Mouse (Mus musculus): Measurements from ENCODE around the gene Flt3l. TPM values are rescaled to one million over a fixed set of nuclear protein-coding genes. Genes with fewer than 3 reads are reported as not detected.

Gene Flt3l
- total and polyA plus RNA-seq, 2 experiments from 2014 or later, result 2.1 to 8.0 TPM

DNA sequence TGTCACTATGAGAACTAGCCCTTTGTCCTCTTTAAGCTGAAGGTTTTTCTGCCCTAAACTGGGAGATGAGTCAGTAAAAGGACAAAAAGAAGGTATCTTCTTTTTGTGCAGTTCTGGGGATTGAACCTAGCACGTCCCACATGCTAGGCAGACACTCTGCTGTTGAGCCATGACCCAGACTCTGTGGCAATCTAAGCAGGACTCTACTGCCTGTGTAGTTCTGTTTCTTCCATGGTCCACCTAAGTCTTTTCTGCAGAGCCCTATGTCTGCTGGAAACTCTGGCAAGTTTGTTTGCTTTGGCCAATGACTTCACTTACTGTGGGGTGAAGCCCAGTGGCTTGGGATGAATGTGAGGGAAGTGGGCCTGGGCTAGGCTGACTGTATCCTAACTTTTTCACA is 2.2 kb upstream of the Flt3l start:
- ATAC-seq, result no peak
- H3K9me3 ChIP-seq (ENCODE audit: low read length), result no peaks in the 10 kb centered on the region
- H3K36me3 ChIP-seq (ENCODE audit: insufficient read depth, low read length), result no peaks in the 10 kb centered on the region
- no peak for TF ChIP-seq CTCF (IDR thresholded peaks at IDR 0.05; ENCODE audit: low read depth)
- H3K27ac ChIP-seq, result no peak overlapping the region
- no peak overlapping the region for H3K4me3 ChIP-seq (ENCODE audit: low read length)
- no peak overlapping the region for H3K9ac ChIP-seq (replicated peaks; ENCODE audit: low read length)
- no peak overlapping the region for H3K4me2 ChIP-seq (ENCODE audit: low read depth, low read length)
- no peaks in the 10 kb centered on the region for H3K27me3 ChIP-seq (ENCODE audit: insufficient read depth, low read length)
- H3K4me1 ChIP-seq (ENCODE audit: insufficient read depth, low read length), result no peaks in the 10 kb centered on the region
- WGBS, result 88% methylated on average over 1 of the region's 1 CpGs
- DNase-seq (ENCODE audit: low spot score), result no peak

DNA sequence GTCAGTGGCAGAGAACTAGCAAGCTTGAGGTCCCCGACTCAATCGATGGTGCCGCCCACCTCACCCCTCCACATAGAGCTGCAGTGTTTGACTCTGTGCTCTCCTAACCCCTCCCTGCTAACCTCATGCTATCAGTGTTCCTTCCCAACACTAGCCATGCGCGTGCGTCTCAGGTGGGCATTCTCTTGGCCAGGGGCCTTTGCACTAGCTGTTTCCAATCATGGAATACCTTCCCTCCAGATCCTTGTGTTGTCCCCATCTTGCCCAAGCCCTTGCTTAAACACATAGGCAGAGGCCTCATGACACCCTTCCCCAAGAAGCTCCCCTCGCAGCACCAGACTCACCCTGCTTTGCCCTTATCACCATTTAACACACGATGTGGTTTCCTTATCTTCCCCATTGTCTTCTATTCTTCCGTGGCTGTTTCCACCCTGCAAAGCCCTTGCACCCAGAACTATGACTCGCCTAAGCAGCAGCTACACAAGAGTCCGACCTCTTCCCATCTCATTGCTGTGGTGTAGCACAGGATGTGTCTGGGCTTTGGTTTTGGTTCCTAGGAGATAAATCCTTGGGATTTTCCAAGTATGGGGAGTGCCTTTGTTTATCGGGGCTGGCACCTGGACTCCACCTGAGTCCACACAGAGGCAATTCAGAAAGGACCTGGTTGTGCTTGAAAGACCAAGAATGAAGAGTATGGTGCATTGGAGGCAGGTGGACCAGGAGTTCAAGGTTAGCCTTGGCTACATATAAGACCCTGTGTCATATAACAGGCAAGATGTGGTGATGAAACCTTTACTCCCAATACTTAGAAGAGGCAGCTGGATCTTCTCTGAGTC is 1.2 kb upstream of the Flt3l start:
- Histone ChIP-seq H3K4me1 (ENCODE audit: insufficient read depth, low read length) (no peaks in the 10 kb centered on the region), H3K36me3 (ENCODE audit: insufficient read depth, low read length) (no peaks in the 10 kb centered on the region), H3K27me3 (ENCODE audit: insufficient read depth, low read length) (no peaks in the 10 kb centered on the region), H3K27ac (no peak overlapping the region), H3K4me2 (ENCODE audit: low read depth, low read length) (no peak overlapping the region), H3K9ac (replicated peaks; ENCODE audit: low read length) (no peak overlapping the region), H3K9me3 (ENCODE audit: low read length) (no peaks in the 10 kb centered on the region), H3K4me3 (ENCODE audit: low read length) (no peak overlapping the region)
- DNase-seq (ENCODE audit: low spot score) (no peak), ATAC-seq (no peak)
- 84% methylated on average over 12 of the region's 12 CpGs for WGBS
- TF ChIP-seq CTCF (IDR thresholded peaks at IDR 0.05; ENCODE audit: low read depth), result no peak

DNA sequence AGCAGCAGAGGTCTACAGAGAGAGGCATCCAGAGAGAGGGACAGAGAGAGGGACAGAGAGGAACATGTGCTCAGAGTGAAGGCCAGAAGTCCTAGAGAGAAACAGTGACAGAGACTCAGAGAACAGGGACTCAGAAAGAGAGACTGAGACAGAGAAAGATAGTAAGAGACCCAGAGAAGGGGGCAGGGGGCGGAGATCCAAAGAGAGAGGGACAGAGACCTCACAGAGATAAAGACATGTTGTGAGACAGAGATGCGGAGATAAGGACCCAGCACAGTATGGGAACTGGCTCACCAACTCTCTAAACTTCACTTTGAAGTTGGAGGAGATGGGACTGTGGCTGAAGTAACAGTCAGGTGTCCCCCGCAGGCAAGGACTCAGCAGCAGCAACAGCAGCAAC is 862 bp downstream of the Flt3l start:
- H3K9ac ChIP-seq (replicated peaks; ENCODE audit: low read length), result no peak overlapping the region
- H3K27ac ChIP-seq, result no peak overlapping the region
- H3K4me3 ChIP-seq (ENCODE audit: low read length), result no peak overlapping the region
- 73% methylated on average over 3 of the region's 3 CpGs for WGBS
- peak overlapping the region; percentile 67; the same call in 1 of the 2 replicates for H3K4me2 ChIP-seq (ENCODE audit: low read depth, low read length)
- DNase-seq (ENCODE audit: low spot score) (no peak), ATAC-seq (no peak)
- TF ChIP-seq CTCF (IDR thresholded peaks at IDR 0.05; ENCODE audit: low read depth), result no peak
- no peaks in the 10 kb centered on the region for H3K4me1 ChIP-seq (ENCODE audit: insufficient read depth, low read length)
- no peaks in the 10 kb centered on the region for H3K36me3 ChIP-seq (ENCODE audit: insufficient read depth, low read length)
- no peaks in the 10 kb centered on the region for H3K27me3 ChIP-seq (ENCODE audit: insufficient read depth, low read length)
- H3K9me3 ChIP-seq (ENCODE audit: low read length), result no peaks in the 10 kb centered on the region

DNA sequence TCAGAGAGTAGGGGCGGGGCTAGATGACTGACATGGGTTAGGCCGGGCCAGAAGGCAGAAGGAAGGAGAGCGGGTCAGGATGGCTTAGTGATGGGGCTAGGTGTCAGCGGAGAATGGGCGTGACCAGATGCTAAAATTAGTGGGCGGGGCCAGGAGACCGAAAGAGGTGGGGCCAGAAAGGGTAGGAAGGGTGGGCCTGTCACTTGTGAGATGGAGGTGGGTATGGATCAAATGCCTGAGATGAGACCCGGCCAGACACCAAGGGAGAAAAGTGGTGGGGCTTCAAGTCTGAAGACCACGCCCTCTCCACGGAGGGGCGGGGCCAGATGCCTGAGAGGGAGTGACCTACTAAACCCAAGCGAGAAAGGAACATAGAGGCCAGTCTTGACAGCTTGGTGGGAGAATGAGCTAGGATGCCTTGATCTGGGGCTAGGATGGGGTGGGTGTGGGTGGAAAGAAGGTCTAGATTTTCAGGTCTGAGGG is 1.6 kb downstream of the Flt3l start:
- H3K4me3 ChIP-seq (ENCODE audit: low read length), result no peak overlapping the region
- no peak for ATAC-seq
- H3K4me1 ChIP-seq (ENCODE audit: insufficient read depth, low read length), result no peaks in the 10 kb centered on the region
- no peak overlapping the region for H3K27ac ChIP-seq
- no peaks in the 10 kb centered on the region for H3K36me3 ChIP-seq (ENCODE audit: insufficient read depth, low read length)
- H3K9ac ChIP-seq (replicated peaks; ENCODE audit: low read length), result no peak overlapping the region
- H3K9me3 ChIP-seq (ENCODE audit: low read length), result no peaks in the 10 kb centered on the region
- DNase-seq (ENCODE audit: low spot score), result no peak
- H3K4me2 ChIP-seq (ENCODE audit: low read depth, low read length), result no peak overlapping the region
- H3K27me3 ChIP-seq (ENCODE audit: insufficient read depth, low read length), result no peaks in the 10 kb centered on the region
- WGBS, result 17% methylated on average over 11 of the region's 12 CpGs
- no peak for TF ChIP-seq CTCF (IDR thresholded peaks at IDR 0.05; ENCODE audit: low read depth)

DNA sequence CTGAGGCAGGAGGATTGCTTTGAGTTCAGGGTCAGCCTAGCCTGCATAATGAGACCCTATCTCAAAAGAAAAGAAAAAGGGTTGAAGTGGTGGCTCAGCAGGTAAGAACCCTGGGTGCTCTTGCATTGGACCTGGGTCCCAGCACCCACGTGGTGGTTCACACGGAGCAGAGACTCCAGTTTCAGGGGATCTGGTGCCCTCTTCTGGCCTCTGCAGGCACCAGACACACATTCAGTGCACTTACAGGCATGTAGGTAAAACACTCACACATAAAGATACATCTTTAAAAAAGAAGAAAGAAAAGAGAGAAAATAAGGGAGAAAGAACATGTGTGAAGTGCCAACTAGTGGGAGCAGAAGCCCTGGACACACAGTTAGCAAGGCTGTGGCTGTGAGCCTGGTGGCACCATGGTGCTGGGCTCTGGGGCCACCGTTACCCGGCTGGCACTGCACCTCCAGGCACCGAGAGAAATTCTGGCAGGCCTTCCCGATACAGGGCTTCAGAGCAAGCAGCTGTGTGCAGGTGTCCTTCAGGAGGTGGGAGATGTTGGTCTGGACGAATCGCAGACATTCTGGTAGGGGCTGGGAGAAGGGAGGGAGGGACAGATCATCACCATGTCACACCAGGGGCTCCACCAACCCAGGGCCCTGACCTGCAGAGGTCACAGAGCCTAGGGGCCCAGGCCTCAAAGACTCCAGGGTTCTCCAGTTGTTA is 2.6 kb downstream of the Flt3l start:
- no peaks in the 10 kb centered on the region for H3K9me3 ChIP-seq (ENCODE audit: low read length)
- no peak overlapping the region for H3K4me3 ChIP-seq (ENCODE audit: low read length)
- WGBS, result 69% methylated on average over 8 of the region's 8 CpGs
- no peaks in the 10 kb centered on the region for H3K4me1 ChIP-seq (ENCODE audit: insufficient read depth, low read length)
- DNase-seq (ENCODE audit: low spot score) (no peak), ATAC-seq (no peak)
- H3K4me2 ChIP-seq (ENCODE audit: low read depth, low read length), result no peak overlapping the region
- H3K36me3 ChIP-seq (ENCODE audit: insufficient read depth, low read length), result no peaks in the 10 kb centered on the region
- H3K27ac ChIP-seq, result no peak overlapping the region
- peak; percentile 16; the same call in 1 of the 2 replicates for TF ChIP-seq CTCF (IDR thresholded peaks at IDR 0.05; ENCODE audit: low read depth)
- H3K9ac ChIP-seq (replicated peaks; ENCODE audit: low read length), result no peak overlapping the region
- H3K27me3 ChIP-seq (ENCODE audit: insufficient read depth, low read length), result no peaks in the 10 kb centered on the region

DNA sequence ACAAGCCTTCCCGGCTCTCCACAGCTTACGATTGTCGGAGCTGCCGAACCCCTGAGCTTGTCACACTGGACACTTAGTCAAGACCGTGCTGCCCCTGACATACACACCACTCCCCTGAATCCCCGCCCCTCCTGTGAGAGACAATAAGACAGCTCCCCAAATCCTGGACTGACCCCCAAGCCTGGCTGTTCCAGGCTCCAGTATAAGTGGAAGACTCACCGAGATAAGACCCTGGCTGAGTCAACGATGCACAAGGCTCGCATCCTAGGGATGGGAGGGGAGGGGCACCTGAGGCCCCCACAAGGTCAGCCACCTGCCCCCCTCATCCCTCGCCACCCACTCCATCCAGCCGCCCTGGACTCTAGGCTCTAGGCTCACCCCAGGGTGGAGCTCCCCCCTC is 4.4 kb downstream of the Flt3l start:
- DNase-seq (ENCODE audit: low spot score), result no peak
- H3K9me3 ChIP-seq (ENCODE audit: low read length), result no peaks in the 10 kb centered on the region
- H3K4me1 ChIP-seq (ENCODE audit: insufficient read depth, low read length), result 0 out of 2 replicates have a peak, but pooled peaks cover 7% of the 10 kb centered on the region
- TF ChIP-seq CTCF (IDR thresholded peaks at IDR 0.05; ENCODE audit: low read depth), result no peak
- no peak overlapping the region for H3K4me2 ChIP-seq (ENCODE audit: low read depth, low read length)
- H3K4me3 ChIP-seq (ENCODE audit: low read length), result no peak overlapping the region
- ATAC-seq, result no peak
- peaks cover 5% of the 10 kb centered on the region; the same call in 1 of the 2 replicates for H3K36me3 ChIP-seq (ENCODE audit: insufficient read depth, low read length)
- no peak overlapping the region for H3K27ac ChIP-seq
- H3K27me3 ChIP-seq (ENCODE audit: insufficient read depth, low read length), result no peaks in the 10 kb centered on the region
- 79% methylated on average over 11 of the region's 11 CpGs for WGBS
- H3K9ac ChIP-seq (replicated peaks; ENCODE audit: low read length), result no peak overlapping the region

Data from hindbrain, postnatal 0 days (tissue).